Mouse (Mus musculus): Measurements from ENCODE around the gene Itga3. TPM values are rescaled to one million over a fixed set of nuclear protein-coding genes. Genes with fewer than 3 reads are reported as not detected.

Itga3 gene
- total RNA-seq, 2 experiments from 2014 or later, result 28.9 to 37.0 TPM

DNA sequence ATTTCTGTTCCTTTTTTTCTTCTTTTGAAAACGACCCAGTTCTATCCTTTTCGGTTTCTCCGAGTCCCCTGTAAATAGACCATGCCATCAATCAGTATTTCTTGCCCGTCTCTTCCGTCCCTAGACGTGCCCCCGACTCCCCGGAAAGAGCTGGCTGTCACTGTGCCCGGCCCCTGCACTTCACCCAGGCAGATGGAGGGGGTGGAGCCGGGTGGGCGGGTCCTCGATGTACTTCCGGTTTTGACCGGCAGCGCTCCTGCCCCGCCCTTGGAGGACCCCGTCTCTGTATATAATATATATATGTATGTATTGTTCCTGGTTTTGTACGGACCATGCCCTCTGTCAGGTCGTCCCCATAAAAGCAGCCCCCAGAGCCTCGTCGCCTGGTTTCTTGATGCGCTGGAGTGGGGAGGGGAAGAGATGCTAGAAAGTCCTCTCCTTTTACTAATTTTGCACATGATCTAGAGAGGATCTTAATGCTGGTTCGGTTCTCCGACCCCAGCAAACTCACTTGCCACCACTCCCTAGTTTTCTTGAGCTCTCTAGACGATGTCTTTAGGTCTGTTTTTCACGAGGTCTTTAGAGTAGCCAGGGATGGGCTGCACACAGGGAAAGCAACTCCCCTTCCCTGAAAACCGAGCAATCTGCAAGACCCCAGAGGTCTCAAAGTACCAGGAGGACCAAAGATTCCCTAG is 69.9 kb downstream of the Itga3 start:
- peak; percentile 63 to 73 for DNase-seq (ENCODE audit: low spot score in 2 of 2)

DNA sequence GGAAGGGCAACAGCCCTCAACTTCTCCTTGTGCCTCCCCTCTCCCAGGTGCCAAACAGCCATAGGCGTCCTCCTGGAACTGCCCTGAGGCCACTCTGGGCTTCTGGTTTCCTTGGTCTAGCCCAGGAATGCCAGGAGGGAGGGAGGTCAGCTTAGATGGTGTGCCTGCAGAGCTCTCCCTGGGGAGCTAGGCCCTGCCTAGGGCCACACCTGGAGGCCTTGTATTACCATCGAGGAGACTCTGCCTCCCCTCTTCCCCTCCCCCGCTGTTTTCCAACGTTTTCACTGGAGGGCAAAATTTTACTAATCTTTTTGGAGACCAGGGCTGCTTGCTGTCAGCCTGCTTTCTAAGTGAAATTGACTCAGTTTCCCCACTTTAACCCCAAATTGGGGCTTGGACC is 70.6 kb downstream of the Itga3 start:
- no peak for DNase-seq (ENCODE audit: low spot score in 2 of 2)

DNA sequence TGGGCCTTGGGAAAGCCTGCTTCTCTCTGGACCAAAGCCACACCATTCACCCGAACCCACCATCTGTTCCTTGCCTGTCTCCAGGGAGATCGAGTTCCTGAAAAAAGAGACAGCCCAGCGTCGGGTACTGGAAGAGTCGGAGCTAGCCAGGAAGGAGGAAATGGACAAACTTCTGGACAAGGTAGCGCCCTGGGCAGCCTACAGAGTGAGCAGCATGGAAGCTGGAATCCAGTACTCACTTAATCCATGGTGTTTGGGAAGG is 71.7 kb downstream of the Itga3 start:
- DNase-seq (ENCODE audit: low spot score in 2 of 2), result no peak

DNA sequence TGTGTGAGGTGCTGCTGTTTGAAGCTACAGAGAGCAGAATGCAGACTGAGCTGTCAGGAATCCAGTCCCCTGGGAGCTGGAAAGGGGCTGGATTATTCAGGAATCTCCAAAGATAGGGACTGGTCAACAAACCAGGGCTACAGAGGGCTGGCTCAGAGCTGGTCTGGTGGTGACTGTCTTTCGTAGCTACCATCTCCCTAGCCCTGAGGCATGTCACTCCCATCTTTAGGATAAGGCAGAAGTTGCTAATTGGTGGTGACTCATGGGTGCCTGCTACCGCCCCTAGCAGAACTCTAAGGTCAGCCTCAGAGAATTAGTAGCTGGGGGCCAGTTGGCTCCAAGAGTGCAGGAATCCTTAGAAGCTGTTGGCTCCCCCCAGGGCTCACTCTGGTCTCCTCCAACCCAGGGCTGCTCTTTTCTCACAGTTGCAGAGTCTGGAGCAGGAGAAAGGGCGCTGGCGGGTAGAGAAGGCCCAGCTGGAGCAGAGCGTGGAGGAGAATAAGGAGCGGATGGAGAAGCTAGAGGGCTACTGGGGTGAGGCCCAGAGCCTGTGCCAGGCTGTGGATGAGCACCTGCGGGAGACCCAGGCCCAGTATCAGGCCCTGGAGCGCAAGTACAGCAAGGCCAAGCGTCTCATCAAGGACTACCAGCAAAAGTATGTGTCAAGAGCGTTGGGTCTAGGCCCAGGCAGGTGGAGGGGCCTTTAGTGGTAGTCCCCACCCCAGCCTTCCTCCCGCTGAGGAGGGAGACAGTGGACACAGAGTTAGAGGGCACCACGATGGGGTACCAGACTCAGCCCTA is 72.3 kb downstream of the Itga3 start:
- DNase-seq (ENCODE audit: low spot score in 2 of 2), result no peak

DNA sequence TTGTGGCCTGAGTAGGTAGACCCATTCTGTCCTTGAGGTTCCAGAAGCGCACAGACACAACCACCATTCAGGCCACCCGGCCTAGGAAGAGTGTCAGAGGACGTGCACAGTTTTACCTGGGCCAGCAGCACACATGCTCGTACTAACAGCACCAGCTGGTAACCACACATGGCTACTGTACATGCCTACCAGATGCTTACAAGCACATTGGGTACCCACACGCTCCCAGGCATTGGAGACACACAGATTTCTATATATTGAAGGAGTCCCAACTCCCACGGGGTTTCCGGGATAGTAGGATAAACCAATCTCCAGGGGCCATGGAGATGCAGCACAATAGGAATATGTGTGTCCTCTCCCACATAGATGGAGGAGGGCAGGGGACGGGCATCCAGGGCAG is 73.9 kb downstream of the Itga3 start:
- DNase-seq (ENCODE audit: low spot score in 2 of 2), result no peak

DNA sequence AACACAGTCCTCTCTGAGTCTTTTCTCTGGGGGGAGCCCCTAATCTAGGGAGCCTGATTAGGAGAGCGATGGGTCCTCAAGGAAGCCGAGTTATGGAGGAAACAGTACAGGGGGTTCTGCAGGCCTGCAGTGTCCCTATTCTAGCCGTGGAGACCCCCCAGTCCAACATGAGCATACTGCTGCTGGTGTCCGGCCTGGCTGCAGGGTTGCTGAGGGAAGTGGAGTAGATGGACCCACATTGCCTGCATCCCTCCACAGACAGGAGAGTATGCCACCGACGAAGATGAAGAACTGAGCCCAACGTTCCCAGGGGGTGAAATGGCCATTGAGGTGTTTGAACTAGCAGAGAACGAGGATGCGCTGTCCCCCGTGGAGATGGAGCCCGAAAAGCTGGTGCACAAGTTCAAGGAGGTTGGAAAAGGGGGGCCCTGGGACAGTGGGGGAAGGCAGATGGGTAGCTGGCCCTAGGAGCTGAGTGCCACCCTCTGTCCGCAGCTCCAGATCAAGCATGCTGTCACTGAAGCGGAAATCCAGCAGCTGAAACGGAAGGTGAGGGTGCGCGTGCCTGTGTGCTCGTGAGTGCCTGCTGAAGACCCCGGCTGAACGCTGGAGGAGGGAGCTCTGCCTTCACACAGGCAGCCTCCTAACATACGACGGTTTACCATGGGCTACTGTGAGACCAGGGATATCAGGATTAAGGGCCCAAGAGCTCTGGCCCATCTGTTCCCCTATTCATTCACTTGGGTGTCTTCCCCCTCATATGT is 74.8 kb downstream of the Itga3 start:
- no peak for DNase-seq (ENCODE audit: low spot score in 2 of 2)

DNA sequence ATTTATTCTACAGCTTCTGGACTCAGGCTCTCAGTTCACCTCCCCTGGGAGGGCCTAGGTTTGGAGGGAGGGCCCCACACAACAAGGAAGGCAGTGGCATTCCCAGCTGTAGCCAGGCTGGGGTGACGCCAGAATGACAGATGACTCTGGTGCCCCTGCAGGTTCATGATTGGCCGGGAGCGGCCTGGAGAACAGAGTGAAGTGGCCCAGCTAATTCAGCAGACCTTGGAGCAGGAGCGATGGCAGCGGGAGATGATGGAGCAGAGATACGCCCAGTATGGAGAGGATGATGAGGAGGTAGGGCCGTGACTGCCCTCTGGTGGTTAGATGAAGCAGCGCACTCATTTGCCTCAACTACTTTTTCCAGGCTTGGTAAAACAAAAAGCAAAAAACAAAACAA is 75.5 kb downstream of the Itga3 start:
- peak in 1 of 2 experiments; percentile 50 for DNase-seq (ENCODE audit: low spot score in 2 of 2)

DNA sequence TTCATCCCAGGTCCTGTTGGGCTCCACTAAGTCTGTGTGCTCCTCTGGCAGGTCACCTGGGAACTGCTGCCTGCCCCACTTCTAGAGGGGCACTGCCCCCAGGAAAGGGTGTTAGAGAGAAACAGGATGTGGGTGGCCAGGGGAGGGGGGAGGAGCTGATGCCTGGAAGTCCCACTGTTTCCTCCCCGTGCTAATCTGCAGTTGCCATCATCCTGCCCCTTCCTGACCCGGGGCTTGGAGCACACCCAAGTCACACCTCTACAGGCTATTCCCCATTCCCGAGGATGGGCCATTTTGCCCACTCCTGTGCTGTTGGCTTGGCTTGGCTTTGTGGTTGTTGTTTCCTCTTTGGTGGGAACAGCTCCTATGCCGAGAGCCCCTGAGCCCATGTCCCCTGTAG is 76.1 kb downstream of the Itga3 start:
- no peak for DNase-seq (ENCODE audit: low spot score in 2 of 2)

DNA sequence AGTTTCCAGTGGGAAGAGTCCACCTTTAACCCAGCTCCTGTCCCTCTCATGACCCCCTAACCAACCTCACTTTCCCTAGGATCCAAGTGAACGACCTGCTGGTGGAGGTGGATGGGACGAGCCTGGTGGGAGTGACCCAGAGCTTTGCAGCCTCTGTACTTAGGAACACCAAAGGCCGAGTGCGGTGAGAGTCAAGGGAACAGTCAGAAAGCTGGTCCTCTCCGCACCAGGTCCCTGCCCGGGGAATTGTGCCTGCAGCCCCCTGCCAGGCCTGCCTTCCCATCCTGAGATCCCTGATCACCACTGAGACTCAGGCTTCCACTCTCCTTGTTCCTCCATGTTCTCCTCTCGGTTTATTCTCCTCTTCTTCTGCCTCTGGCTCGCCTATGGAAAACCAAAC is 76.5 kb downstream of the Itga3 start:
- no peak for DNase-seq (ENCODE audit: low spot score in 2 of 2)

DNA sequence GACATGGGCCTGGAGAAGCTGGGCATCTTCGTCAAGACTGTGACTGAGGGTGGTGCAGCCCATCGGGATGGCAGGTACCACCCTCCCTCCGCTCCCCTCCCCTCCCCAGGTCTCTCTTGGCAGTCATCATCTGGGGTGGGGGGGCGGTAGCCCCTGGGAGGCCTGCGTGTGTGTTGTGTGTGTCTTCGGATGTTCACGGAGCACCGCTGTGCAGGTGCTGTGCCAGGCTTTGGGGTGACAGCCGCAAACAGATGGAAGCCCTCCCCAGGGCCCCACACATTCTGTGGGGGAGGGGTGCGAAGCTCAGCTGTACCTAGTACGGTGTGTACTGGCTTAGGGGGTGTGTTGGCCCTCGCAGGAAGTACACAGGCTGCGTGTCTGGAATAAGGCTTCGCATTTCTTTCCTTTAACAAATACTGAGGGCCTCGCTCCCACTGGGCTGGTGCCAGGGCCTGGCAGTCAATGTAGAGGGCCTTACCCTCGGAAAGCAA is 78.5 kb downstream of the Itga3 start:
- DNase-seq (ENCODE audit: low spot score in 2 of 2), result no peak

DNA sequence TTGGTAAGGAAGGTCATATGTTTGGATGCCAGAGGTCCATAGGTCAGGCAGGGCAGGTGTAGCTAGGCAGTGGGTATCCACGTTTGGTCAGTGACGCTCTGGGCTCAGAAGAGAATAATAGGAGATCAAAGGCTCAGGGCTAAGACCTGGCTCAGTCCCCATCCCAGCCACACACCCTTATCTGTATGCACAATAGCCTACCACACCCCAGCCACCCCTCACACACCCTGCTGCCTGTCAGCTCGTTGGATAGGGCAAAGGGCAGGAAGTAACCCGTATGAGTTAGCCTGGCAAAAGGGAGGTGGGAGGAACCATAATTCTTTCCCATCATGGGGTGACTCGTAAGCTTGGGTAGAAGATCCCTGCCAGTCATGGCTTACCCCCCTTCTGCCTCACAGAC is 79.0 kb downstream of the Itga3 start:
- DNase-seq (ENCODE audit: low spot score in 2 of 2), result no peak

DNA sequence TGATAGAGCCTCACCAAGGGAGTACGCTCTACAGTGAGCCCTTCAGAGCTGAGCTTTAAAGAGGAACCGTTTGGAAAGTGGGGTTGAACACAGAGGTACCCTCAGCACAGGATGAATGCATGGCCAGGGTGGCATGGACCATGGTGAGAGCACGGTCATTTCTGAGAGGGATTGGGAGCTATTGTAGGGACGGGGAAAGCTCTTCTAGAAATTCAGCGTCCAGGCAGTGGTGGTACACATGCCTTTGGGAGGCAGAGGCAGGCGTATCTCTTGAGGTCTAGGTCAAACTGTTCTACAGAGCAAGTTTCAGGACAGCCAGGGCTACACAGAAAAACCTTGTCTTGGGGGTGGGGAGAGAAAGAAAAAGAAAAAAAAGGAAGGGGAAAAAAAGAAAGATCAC is 79.6 kb downstream of the Itga3 start:
- DNase-seq (ENCODE audit: low spot score in 2 of 2), result no peak

DNA sequence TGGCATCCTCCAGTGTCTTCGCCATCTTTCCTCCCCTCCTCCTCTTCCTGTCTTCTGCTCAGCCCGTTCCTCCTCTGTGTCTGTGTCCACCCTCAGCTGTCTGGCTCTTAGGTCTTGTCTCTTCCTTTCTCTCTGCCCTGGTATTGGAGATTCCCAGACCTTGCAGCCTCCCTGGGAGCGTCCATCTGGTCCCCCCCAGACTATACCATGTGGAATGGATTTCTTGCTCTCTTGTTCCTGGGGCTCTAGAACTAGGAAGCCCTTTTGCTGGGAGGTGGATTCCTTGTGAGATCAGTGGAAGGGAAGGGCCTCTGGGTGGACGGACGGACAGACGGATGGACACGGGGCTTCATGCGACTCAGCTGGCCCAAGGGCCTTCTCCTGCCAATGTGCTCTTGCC is 80.5 kb downstream of the Itga3 start:
- no peak for DNase-seq (ENCODE audit: low spot score in 2 of 2)

DNA sequence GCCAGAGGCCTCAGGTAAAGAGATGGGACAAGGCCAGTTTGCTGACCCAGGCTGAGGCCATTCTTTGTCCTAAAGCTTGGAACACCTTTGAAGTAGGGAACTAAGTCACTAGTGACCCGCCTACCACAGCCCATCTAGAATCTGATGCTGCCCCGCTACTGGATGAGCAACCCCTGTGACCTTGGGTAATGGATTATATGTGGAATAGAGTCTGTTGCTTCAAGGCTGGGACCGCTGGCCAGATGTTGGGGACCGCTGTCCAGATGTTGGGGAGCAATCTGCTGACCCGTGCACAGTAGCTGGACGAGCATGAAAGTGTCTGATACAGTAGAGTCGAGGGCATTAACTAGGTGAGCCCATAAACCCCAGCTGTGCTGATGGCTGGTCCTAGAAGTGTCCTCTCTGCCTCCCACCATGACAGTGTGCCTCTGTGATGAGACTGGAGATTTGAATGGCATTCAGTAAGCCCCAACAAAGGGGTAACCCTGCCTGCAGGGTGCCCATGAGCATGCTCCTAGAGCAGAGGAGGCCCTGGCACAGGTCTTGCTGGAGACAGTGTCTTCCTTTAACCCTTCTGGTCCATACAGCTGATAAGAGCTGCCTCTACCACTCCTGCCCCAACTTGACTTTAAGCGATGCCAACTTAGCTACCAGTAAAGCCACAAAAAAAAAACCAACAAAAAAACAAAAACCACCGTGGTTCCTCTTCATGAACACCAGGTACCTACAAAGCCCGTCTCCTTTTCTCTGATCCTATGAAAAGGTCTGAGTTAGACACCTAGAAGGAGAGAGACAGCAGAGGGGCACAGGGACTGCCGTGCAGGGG is 81.4 kb downstream of the Itga3 start:
- DNase-seq (ENCODE audit: low spot score in 2 of 2), result no peak

Other genes with a start within 250 kb of the Itga3 start
- gene Col1a1, start 140.6 kb downstream of the Itga3 start, total RNA-seq (2021), result 1,000 to 10,000 TPM in 1 of 2 experiments, 100 to 1,000 TPM in 1; 890 to 1,096 TPM
- gene Hils1, start 109.2 kb downstream of the Itga3 start, total RNA-seq (2021), result not detected
- gene Sgca, start 100.5 kb downstream of the Itga3 start, total RNA-seq (2021), result 1 to 10 TPM; 2.8 to 3.9 TPM
- 100 to 1,000 TPM; 108 to 113 TPM for gene Ppp1r9b, start 85.8 kb downstream of the Itga3 start, total RNA-seq (2021)
- 10 to 100 TPM; 16.2 to 22.5 TPM for gene Samd14, start 66.9 kb downstream of the Itga3 start, total RNA-seq (2021)
- 10 to 100 TPM; 59.8 to 69.3 TPM for gene Pdk2, start 35.4 kb downstream of the Itga3 start, total RNA-seq (2021)
- under 1 TPM in 1 of 2 experiments, not detected in 1; 0.17 TPM for gene Dlx3, start 43.3 kb upstream of the Itga3 start, total RNA-seq (2021)
- under 1 TPM; 0.31 to 0.53 TPM for gene Dlx4, start 69.5 kb upstream of the Itga3 start, total RNA-seq (2021)
- under 1 TPM in 1 of 2 experiments, not detected in 1; 0.22 TPM for gene Tac4, start 184.7 kb upstream of the Itga3 start, total RNA-seq (2021)
- gene Kat7, start 233.4 kb upstream of the Itga3 start, total RNA-seq (2021), result 10 to 100 TPM; 77.8 to 80.3 TPM

Measured in adrenal gland, postnatal 4 days (tissue).